Mouse (Mus musculus): ENCODE measurements around the gene Olfr1322.

The Olfr1322 gene

DNA sequence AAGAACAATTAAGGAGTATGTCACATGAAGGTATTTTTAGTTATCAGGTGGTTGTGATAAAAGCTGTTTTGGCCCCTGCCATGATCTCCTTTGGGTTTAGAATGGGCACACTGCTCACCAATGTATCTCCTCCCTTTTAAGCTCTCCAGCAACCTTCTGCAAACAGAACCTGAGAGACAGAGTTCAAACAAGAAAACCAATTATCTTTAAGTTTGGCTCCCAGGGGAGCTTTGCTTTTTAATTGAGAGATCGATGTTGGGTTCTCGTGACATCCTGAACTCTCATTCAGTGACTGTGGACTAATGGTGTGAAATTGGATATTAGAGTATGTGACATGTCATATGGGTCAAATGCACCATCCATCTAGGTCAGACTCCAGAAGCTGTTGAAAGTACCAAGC is at the start of gene Olfr1322:
Gene Olfr1322 (minus strand): TSS at position 101 of the 400 bp plus-strand sequence.
- DNase-seq, result no peak

DNA sequence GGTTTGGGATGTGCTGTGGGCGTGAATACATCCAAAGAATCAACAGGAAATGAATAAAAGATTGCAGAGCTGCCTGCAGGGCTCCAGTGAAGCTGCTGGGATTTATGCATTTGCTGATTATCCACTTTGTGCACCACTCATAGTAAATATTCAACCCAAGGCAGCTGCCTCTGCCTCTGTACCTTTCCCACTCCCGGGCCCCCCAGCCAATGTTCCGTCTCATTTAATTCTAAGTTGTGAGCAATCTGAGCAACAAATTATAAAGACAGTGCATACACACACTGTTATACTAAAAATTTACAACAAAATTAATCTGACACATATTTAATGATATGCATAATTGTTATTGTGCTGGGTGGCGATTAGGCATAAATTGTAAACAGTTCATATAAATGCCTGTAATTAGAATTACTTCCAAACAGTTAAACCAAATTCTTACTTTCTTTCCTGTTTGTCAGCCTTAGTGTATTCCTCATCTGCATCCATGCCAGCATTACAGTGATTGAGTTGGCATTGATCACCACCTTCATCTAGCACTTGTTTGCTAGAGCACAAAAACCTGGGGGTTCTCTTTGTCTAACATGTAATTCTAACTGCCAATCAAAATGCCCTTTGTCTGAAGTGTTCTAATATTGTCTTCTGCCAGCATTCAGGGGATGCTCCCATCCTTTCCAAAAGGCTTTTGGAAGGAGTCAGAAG is 13.5 kb downstream of the Olfr1322 start:
- no peak for DNase-seq

Data from cerebellum, adult 18-20 months (tissue).